Mouse (Mus musculus) urinary bladder, postnatal 14 days (tissue): ENCODE data around the gene Olfr450.

ENCODE experiments used
- DNase-seq: peaks from one replicate; pipeline ENCODE4 v3.0.0; 2021; ENCODE audit warnings: low spot score

Olfr450 gene

DNA sequence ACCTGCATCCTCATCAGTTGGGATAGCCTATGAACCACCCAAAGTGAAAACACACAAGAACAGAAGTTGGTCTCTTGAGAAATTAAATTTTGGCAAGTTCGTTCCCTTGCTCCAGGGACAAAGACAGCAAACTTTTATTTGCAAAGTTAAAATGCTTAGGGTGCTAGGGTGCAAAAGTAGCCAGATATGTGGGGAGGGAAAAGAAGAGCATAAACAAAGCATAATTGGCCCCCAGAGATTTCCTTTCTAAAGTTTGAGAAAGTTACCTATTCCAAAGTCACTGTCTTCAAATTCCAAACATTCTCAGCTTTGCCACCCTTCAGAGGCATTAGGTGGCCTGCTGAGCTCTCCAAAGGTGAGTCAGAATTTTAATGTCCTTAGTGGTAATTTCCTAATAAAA is at the start of gene Olfr450:
TSS of gene Olfr450 (plus strand) at position 301 of the 400 bp plus-strand sequence.
- DNase-seq = no peak

DNA sequence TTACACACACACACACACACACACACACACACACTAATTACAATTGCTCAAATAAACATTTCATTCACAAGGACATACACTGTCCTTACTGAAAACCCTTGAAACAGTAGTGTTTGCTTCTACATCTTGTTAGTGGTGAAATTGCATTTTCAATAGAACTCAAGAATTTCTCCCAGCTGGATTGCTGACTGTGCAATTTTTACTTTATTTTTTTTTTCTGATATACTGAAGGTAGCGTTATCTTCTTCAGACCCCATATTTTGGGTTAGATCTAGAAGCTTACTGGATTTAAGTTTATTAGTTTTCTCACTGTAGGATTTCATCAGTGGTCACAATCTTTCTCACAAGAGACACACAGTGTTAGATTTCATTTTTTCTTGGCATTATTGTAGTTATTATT is 34.7 kb upstream of the Olfr450 start:
- no peak for DNase-seq

DNA sequence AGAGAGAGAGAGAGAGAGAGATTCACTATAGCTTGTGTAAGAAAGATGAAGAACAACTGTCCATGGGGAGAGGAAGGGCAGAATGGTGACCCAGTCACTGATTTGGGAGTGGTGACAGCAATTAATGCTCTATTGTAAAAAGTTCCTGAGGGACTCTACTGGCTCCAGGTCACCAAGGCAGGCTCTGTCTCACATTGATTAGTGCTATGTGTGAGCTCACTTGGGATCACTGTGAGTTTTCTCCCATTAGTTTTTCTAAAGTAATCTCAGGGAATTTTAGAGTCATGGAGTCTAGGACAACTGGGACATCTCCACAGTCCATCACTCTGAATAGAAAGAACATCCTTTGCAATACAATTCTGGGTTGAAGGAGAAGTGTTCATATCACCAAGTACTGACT is 26.9 kb upstream of the Olfr450 start, which contains the start of gene Olfr452:
TSS of gene Olfr452 (plus strand) at position 301 of the 400 bp plus-strand sequence.
- no peak for DNase-seq

DNA sequence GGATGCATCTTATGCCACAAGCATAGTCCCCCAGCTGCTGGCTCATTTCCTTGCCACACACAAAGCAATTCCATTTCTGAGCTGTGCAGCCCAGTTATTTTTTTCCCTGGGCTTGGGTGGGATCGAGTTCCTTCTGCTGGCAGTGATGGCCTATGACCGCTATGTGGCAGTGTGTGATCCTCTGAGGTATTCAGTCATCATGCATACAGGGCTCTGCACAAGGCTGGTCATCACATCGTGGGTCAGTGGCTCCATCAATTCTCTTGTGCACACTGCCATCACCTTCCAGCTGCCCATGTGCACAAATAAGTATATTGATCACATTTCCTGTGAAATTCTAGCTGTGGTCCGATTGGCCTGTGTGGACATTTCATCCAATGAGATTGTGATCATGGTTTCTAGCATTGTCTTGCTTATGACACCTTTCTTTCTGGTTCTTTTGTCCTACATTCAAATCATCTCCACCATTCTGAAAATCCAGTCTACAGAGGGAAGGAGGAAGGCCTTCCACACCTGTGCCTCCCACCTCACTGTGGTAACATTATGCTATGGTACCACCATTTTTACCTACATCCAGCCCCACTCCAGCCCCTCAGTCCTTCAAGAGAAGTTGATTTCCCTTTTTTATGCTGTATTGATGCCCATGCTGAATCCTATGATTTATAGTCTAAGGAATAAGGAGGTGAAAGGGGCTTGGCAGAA is 21.3 kb upstream of the Olfr450 start:
- no peak for DNase-seq

DNA sequence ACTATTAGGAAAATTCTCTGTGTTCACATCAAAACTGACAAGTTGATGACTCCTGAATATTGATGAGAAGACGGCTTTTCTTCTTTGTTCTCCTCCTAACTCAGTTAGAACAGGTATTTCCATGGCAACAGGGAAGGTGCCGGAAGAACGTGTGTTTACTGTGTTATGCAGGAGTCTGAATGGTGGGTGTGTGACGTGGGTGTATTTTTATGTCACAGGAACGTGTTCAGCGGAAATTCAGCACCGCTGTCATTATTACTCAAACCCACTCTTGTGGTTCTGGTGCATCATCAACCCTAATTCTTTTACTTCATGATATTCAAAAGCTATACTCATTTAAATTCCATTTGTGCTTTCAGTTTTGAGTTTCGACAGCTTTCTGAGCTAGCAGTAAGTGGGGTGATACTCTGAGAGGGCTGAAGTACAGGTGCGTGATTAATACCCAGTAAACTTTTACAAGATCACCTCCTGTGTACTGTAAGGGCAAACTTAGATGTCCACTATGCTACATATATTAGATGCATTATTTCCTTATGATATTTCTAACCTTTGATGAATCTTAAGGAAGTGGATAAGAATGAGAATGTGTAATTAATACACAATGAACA is 20.7 kb upstream of the Olfr450 start:
- no peak for DNase-seq

DNA sequence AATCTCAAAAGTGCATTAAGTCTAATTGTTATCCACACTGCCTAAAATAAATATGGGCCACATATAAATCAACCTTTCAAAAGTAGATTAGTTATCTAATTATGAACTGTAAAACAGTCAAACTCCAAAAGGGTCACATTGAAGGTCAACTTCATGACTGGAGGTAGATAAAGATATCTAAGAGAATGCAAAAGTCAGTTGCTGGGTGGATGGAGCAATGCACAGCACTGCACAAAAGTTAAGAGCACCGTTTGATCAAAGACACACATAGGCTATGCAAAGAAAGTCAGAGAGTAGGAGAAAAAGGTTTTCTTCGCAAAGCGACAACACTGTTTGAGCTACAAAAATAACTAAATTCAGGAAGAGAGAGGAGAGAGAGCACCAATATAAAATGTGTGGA is 16.8 kb upstream of the Olfr450 start:
- DNase-seq = no peak

DNA sequence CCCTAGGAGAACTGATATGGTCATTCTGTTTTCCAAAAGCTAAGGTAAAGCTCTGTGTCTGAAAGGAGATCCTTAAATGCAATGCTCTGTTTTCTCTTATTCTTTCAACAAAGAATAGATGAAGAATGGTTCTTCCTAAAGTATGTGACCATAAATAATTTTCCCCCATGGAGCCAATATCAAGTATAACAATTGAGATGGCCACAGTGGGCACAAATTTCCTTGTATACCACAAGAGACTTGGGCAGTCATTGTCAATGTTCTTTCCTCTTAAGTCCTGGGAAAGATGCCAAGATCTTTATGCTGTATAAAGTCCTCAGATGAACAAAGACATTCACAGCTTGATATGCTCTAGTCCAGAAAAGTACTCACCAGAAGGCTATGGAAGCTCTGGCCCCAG is 22.3 kb downstream of the Olfr450 start, which contains the start of gene Olfr449:
TSS of gene Olfr449 (plus strand) at position 301 of the 400 bp plus-strand sequence.
- DNase-seq = no peak

DNA sequence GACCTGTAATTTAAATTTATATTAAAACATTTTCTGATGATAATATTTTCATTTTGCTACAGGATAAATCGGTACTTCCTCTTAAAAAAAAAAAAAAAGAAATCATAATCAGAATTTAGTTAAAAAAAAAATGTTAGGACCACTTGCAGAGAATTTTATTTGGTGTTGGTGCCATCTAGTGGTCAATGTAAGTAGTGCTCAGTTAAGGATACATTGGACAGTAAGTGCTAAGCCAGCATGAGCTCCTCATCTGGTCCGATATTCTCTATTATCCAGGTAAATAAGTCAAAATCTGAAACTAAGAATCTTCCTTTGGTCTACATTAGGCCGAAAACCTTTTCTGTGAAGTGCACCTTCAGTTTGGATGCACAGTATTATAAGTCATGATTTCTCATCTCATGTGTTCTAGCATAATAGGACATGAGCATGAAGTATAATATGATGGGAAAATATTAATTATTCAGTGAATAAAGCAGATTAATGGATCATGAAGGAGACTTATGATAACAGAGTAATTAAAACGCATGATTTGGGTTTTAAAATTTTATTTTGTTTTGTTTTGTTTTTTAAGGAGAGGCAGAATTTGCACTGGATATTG is 48.6 kb downstream of the Olfr450 start:
- peak; percentile 9 for DNase-seq
